Mouse (Mus musculus) E14TG2a.4 (cell line): Measurements from ENCODE around the gene Auts2.

Source experiments
- H3K27me3 ChIP-seq: 2 replicates; pipeline ENCODE4 v1.6.1; 2014; ENCODE audit warnings: low read length, control low read depth; ENCODE audit not compliant: insufficient read depth
- H3K36me3 ChIP-seq: 2 replicates; pipeline ENCODE4 v1.6.1; 2014; ENCODE audit warnings: low read length, control low read depth; ENCODE audit not compliant: insufficient read depth
- H3K4me1 ChIP-seq: replicated peaks from 2 replicates; pipeline ENCODE4 v1.6.1; 2014; ENCODE audit warnings: low read depth, low read length, control low read depth
- H3K4me3 ChIP-seq: replicated peaks from 2 replicates; pipeline ENCODE4 v1.5.1; 2014; ENCODE audit warnings: mild to moderate bottlenecking, low read length
- H3K9me3 ChIP-seq: 2 replicates; pipeline ENCODE4 v1.6.1; 2014; ENCODE audit warnings: low read length, control low read depth
- CTCF ChIP-seq: conservative IDR thresholded peaks from 2 replicates; pipeline ENCODE4 v1.5.1; 2014; ENCODE audit warnings: low read length
- NANOG ChIP-seq: IDR thresholded peaks from 2 replicates; pipeline ENCODE4 v1.6.1; 2014; ENCODE audit warnings: borderline replicate concordance, low read length, mixed read lengths
- POU5F1 ChIP-seq: IDR thresholded peaks from 2 replicates; pipeline ENCODE4 v1.6.1; 2014; ENCODE audit warnings: low read length, borderline replicate concordance

Gene Auts2

GRCm38 (mm10) chr5:131594597-131594996 lies 948.5 kb downstream of the Auts2 start:
- TF ChIP-seq CTCF (no peak), NANOG (no peak), POU5F1 (no peak)
- Histone ChIP-seq H3K9me3 (no peaks in the 10 kb centered on the region), H3K36me3 (no peaks in the 10 kb centered on the region), H3K4me3 (no peak overlapping the region), H3K27me3 (peaks cover 21% of the 10 kb centered on the region), H3K4me1 (peaks cover 35% of the 10 kb centered on the region)

DNA sequence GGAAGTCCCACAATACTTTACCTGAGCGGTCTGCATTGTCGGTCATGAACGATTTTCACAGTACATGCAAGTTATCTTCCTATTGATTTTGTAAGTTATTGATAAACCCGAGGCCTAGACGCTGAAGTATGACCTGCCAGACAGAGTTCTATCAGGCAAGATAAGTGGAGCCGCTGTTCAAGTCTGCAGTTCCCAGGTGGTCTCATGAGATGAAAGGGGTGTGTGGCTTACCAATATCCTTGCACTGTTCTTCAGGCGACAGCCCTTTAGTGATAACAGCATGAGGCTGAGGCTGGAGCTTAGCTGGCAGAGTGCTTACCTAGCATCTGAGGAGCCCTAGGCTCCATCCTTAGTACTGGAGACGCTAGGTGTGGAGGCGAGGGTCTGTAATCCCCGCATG lies 949.9 kb downstream of the Auts2 start:
- Histone ChIP-seq H3K27me3 (peaks cover 11% of the 10 kb centered on the region), H3K4me1 (peaks cover 35% of the 10 kb centered on the region), H3K36me3 (no peaks in the 10 kb centered on the region), H3K9me3 (no peaks in the 10 kb centered on the region), H3K4me3 (no peak overlapping the region)
- no peak for TF ChIP-seq POU5F1
- no peak for TF ChIP-seq NANOG
- TF ChIP-seq CTCF, result no peak

- Histone ChIP-seq H3K36me3 (no peaks in the 10 kb centered on the region), H3K4me3 (no peak overlapping the region), H3K9me3 (no peaks in the 10 kb centered on the region), H3K4me1 (peaks cover 26% of the 10 kb centered on the region), H3K27me3 (peaks cover 8% of the 10 kb centered on the region)
- TF ChIP-seq NANOG (no peak), POU5F1 (no peak), CTCF (no peak)
These were observed 953.1 kb downstream of the Auts2 start for GRCm38 (mm10) chr5:131589948-131590467.

DNA sequence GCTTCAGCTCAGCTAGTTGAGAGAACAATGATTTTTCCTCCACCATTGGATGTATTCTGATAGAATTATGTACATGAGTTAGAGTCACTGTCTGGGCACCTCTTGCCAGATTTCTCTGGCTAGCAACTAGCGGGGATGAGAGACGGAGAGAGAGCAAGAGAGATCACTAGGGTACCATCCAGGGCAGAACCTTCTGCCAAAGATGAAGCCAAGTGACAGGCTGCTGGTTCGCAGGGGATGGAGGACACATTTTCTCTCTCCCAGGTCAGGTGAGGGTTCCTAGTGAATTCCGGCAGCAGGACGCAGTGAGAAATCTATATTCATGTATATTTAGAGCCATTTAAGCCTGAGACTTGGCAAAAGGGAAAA lies 956.8 kb downstream of the Auts2 start:
- H3K9me3 ChIP-seq, result no peaks in the 10 kb centered on the region
- H3K4me1 ChIP-seq, result peaks cover 28% of the 10 kb centered on the region
- no peaks in the 10 kb centered on the region for H3K36me3 ChIP-seq
- peaks cover 8% of the 10 kb centered on the region for H3K27me3 ChIP-seq
- H3K4me3 ChIP-seq, result no peak overlapping the region
- TF ChIP-seq CTCF, result no peak
- TF ChIP-seq NANOG, result no peak
- no peak for TF ChIP-seq POU5F1

DNA sequence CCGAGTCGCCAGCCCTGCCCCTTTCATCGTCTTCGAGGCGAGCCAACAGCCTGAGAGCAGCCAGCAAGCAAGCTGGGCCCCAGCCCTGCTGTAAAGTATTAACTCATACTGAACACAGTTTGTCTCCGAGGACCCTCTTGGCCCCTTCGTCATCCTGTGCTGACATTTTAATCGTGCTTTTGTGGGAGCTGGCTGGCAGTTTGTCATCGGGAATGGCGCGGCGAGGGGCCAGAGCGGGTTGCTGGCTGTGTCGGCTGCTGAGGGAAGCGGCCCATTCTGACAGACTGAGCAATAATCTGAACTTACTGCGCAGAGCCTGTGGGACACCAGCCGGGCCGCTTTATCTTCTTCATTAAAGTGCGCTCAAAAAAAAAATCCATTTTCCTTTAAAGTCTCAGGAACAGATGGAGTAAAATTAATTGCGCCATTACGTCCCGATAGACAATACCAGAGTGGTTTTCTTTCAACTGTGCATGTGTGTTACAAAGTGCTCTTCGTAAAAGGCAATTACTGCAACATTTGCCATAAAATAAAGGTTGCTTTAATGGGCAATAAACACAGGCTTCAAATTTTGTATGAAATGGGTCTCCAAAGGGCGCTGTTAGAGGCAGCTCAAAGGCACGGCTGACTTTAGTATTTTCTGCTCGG lies 957.3 kb downstream of the Auts2 start:
- Histone ChIP-seq H3K4me3 (peak overlapping the region; percentile 54), H3K36me3 (no peaks in the 10 kb centered on the region), H3K9me3 (no peaks in the 10 kb centered on the region), H3K4me1 (peaks cover 28% of the 10 kb centered on the region), H3K27me3 (peaks cover 8% of the 10 kb centered on the region)
- TF ChIP-seq POU5F1 (no peak), NANOG (no peak)

GRCm38 (mm10) chr5:131584260-131585135 lies 958.6 kb downstream of the Auts2 start:
- Histone ChIP-seq H3K4me1 (peaks cover 31% of the 10 kb centered on the region), H3K36me3 (no peaks in the 10 kb centered on the region), H3K9me3 (no peaks in the 10 kb centered on the region), H3K27me3 (peaks cover 8% of the 10 kb centered on the region), H3K4me3 (no peak overlapping the region)
- TF ChIP-seq POU5F1, result no peak
- no peak for TF ChIP-seq CTCF
- no peak for TF ChIP-seq NANOG

GRCm38 (mm10) chr5:131581110-131582050 lies 961.8 kb downstream of the Auts2 start:
- TF ChIP-seq NANOG (no peak), CTCF (no peak), POU5F1 (no peak)
- Histone ChIP-seq H3K27me3 (peaks cover 4% of the 10 kb centered on the region), H3K9me3 (no peaks in the 10 kb centered on the region), H3K4me1 (peaks cover 36% of the 10 kb centered on the region), H3K36me3 (no peaks in the 10 kb centered on the region), H3K4me3 (no peak overlapping the region)

DNA sequence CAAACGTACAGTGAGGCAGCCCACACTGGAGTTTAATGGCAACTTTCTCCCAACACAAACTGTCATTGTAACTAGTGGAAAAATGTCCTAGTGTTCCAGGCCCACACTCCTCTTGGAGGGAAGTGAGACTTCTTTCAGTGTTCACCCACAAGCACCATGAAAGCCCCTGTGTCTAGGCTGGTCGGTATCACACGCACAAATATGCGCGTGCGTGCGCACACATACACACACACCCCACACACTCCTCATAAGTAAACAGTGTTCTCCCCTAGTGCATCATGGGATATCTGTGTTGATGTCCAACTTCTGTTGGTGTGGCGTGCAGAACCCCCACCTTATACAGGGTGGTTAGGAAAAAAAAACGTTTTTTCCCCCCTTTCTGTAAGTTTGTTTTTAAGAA lies 964.4 kb downstream of the Auts2 start:
- H3K9me3 ChIP-seq, result no peaks in the 10 kb centered on the region
- no peak overlapping the region for H3K4me3 ChIP-seq
- TF ChIP-seq NANOG, result no peak
- TF ChIP-seq CTCF, result no peak
- no peak for TF ChIP-seq POU5F1
- no peaks in the 10 kb centered on the region for H3K36me3 ChIP-seq
- H3K4me1 ChIP-seq, result peaks cover 24% of the 10 kb centered on the region
- H3K27me3 ChIP-seq, result no peaks in the 10 kb centered on the region
